Mouse (Mus musculus) erythroid progenitor cell, adult 5-6 weeks (primary cell): Measurements from ENCODE around the gene Lrrk2. TPM values are rescaled to one million over a fixed set of nuclear protein-coding genes. Genes with fewer than 3 reads are reported as not detected.
A peak's percentile ranks its signal among the peaks of the same experiment; 100 is the strongest.

Source experiments
- ATAC-seq: replicated peaks from 2 replicates; pipeline ENCODE4 v1.8.0; 2016; ENCODE audit warnings: moderate number of reproducible peaks, mild to moderate bottlenecking, moderate TSS enrichment, inconsistent platforms; ENCODE audit not compliant: poor library complexity, low FRiP score, severe bottlenecking
- total RNA-seq, 2 experiments: library from RNA; stranded (forward) in 1 of 2; stranded (reverse) in 1 of 2; fragments of 150-400 nt in 1 of 2; fragments of 186-747, 209-891 nt in 1 of 2; gene quantifications; 2 replicates each; pipeline versions ENCODE4 v1.2.3 to v1.2.4; 2015 to 2017; ENCODE audit warnings: low replicate concordance in 2 of 2

Lrrk2 gene
- total RNA-seq (2015; ENCODE audit: low replicate concordance), result 8.0 and 16.2 TPM in 2 replicates
- total RNA-seq (2017; ENCODE audit: low replicate concordance), result 9.9 and 15.5 TPM in 2 replicates

GRCm38 (mm10) chr15:91672645-91673568, at the start of gene Lrrk2:
TSS of gene Lrrk2 (plus strand) at chr15:91673175.
- 0 out of 2 replicates have a peak, but pooled peaks have one; percentile 46 for ATAC-seq

- ATAC-seq, result no peak
These were observed 48.5 kb upstream of the Lrrk2 start for GRCm38 (mm10) chr15:91624475-91624874.

- no peak for ATAC-seq
These were observed 43.8 kb upstream of the Lrrk2 start for GRCm38 (mm10) chr15:91629137-91629536.

GRCm38 (mm10) chr15:91632473-91632872, 40.5 kb upstream of the Lrrk2 start:
- ATAC-seq, result no peak

GRCm38 (mm10) chr15:91633051-91633450, 39.9 kb upstream of the Lrrk2 start:
- no peak for ATAC-seq

GRCm38 (mm10) chr15:91633806-91634205, 39.2 kb upstream of the Lrrk2 start:
- no peak for ATAC-seq

GRCm38 (mm10) chr15:91634236-91634635, 38.7 kb upstream of the Lrrk2 start:
- ATAC-seq, result no peak

GRCm38 (mm10) chr15:91641631-91642030, 31.3 kb upstream of the Lrrk2 start:
- ATAC-seq, result no peak

GRCm38 (mm10) chr15:91642682-91643306, 30.2 kb upstream of the Lrrk2 start:
- no peak for ATAC-seq

GRCm38 (mm10) chr15:91643632-91644348, 29.2 kb upstream of the Lrrk2 start:
- no peak for ATAC-seq

GRCm38 (mm10) chr15:91650270-91650669, 22.7 kb upstream of the Lrrk2 start:
- ATAC-seq, result no peak

GRCm38 (mm10) chr15:91651493-91651892, 21.5 kb upstream of the Lrrk2 start:
- ATAC-seq, result no peak

- ATAC-seq, result no peak
These were observed 14.7 kb upstream of the Lrrk2 start for GRCm38 (mm10) chr15:91658227-91658626.

GRCm38 (mm10) chr15:91660277-91661078, 12.5 kb upstream of the Lrrk2 start:
- ATAC-seq, result no peak

- ATAC-seq, result no peak
These were observed 12.0 kb upstream of the Lrrk2 start for GRCm38 (mm10) chr15:91661079-91661369.

- ATAC-seq, result no peak
These were observed 8.3 kb upstream of the Lrrk2 start for GRCm38 (mm10) chr15:91664586-91665132.

GRCm38 (mm10) chr15:91665530-91665929, 7.4 kb upstream of the Lrrk2 start:
- no peak for ATAC-seq

GRCm38 (mm10) chr15:91671216-91671615, 1.8 kb upstream of the Lrrk2 start:
- ATAC-seq, result no peak

GRCm38 (mm10) chr15:91671987-91672386, 988 bp upstream of the Lrrk2 start:
- no peak for ATAC-seq

GRCm38 (mm10) chr15:91673569-91673905, 562 bp downstream of the Lrrk2 start:
- no peak for ATAC-seq
